Mouse (Mus musculus): ENCODE measurements at regions not wholly inside any gene's neighbourhood (a gene's known extent, or its start where the extent isn't known, plus 50 kb on each side); places are given as distances from the start of the nearest gene placed in this dataset.

- no peak for DNase-seq
Observed at GRCm38 (mm10) chr2:79136619-79137458, 118.4 kb upstream of the Itga4 start.

DNA sequence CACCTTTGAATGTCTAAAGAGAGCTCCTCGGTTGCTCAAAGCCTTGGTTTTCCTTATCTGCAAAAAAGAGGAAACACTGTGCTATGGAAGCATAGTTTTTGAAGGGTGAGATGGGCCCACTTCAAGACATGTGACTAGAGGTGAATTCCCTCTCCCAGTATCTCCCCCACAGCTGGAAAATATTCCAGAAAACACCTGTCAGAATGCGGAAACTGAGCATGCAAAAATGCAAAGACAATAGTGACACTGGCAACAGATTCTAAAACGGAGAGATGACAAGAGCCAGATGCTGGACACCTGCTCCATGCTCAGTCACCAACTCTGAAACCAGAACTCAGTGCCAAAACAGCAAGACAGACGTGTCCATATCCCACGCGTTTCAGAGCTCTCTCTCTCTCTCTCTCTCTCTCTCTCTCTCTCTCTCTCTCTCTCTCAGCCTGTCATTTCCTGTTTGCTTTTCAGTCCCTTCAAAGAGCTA, 117.5 kb upstream of the Itga4 start:
- DNase-seq: no peak

- no peak for DNase-seq
Observed at GRCm38 (mm10) chr2:79138368-79139109, 116.7 kb upstream of the Itga4 start.

- DNase-seq: no peak
Observed at GRCm38 (mm10) chr2:79141961-79142360, 113.3 kb upstream of the Itga4 start.

DNA sequence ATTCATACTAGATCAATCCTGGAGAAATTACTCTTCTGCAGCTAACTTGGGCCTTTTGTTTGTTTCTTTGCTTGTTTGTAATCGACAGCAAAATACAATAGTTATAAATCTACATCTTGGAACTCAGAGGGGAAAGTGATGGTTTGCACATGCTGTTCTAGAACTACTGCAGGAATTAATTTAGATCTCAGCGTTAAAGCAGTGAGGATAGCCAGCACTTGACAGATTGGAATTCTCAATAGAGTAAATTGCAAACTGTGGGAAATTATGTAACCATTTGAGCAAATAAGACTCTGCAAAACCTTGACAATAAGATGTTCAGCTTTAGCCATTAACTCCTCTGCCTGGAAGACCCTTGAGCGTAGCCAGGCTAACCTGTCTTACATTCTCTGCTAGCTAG, 112.0 kb upstream of the Itga4 start:
- DNase-seq: no peak

DNA sequence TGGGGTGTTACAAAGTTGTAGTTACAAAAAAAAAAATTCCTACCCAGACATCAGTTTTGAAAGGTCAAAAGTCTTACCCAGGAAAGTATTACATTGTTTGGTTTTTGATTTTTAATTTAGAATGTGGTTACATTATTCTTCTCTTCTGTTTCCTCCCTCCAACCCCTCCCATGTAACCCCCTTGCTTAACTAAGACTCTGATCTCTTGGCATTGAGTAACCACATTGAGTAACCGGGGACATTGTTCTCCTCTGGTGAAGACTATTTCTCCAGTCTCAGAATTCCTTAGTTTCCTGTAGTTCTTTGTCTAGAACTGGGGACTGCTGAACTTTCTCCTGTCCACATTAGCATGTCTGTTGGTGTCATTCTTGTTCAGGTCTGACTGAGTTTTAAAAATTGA, 109.3 kb upstream of the Itga4 start:
- DNase-seq: no peak

GRCm38 (mm10) chr2:79146563-79146962, 108.7 kb upstream of the Itga4 start:
- no peak for DNase-seq

DNA sequence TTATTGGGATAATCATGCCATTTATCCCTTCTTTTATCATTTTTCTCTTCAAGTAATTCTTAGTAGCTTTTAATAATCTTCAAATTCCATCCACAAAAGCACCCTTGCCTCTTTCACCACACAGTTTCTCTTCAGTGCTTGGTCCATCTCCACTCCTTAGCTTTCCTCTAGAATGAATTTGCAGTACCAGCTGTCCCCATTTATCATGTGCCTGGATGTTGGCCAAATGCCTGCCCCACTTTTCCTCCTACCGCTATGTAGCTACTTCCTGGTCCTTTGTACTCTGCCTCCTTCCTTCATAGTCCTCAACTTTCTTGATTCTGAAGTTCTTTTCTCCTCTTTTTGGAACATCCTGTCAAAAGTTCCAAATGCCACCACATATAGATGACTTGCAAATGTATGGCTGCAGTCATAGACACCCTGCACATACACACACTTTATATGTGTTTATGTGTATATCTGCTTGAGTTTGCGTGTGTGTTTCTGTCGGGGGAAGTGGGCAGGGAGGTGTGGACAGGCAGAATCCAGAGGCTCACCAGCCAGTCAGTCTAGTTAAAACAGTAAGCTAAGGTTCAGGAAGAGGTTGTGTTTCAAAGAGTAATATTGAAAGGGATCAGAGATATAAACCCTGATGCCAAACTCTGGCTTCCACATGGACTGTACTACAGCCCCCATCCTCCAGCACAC, 106.1 kb upstream of the Itga4 start:
- DNase-seq: peak; percentile 14

- DNase-seq: no peak
Observed at GRCm38 (mm10) chr2:79151610-79152009, 103.6 kb upstream of the Itga4 start.

DNA sequence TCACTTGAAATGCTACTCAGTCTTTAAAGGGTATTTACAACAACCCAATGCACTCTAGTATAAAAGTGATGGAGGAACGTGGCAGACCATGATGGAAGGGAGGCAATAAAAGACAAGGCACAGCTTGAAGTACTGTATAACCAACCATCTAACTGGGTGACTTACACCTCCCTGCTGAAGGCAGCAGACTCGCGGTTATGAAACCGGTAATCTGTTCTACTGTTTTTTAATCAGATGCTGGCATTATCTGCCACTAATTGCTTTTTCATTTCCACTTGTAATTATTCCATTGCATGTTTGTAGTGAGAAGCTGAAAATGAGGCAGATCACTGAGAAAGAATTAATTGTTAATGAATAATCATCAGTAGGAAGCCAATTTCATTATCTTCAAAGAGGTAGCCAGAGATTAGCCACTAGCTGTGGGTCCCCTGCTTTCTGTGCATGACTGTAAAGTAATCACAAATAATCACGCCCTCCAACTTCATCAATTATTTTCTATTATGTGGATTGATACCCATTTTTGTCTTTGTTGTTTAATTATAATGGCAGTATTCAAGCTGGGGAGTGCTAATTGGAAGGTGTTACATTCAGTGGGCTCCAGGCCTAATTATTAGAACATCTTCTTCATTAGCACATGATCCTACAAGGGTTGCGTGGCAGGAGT, 103.1 kb upstream of the Itga4 start:
- no peak for DNase-seq

DNA sequence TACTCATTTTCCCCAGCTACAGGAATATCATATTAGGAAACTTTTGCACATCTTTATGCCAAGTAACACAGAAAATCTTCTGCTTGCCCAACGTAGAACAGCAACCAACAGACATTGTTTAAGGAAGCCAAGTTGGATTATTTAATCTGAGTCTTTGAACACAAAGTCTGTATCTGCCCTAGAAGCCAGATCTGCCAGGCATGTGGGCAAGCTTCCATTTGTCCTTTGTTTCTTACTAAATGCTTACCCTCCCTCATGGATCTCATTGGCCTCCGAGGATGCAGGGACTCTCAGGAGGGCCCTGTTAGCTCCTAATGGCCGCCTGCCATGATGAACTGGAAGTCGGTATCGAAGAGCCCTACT, 102.5 kb upstream of the Itga4 start:
- DNase-seq: no peak

- DNase-seq: no peak
Observed at GRCm38 (mm10) chr2:79153070-79153469, 102.2 kb upstream of the Itga4 start.

DNA sequence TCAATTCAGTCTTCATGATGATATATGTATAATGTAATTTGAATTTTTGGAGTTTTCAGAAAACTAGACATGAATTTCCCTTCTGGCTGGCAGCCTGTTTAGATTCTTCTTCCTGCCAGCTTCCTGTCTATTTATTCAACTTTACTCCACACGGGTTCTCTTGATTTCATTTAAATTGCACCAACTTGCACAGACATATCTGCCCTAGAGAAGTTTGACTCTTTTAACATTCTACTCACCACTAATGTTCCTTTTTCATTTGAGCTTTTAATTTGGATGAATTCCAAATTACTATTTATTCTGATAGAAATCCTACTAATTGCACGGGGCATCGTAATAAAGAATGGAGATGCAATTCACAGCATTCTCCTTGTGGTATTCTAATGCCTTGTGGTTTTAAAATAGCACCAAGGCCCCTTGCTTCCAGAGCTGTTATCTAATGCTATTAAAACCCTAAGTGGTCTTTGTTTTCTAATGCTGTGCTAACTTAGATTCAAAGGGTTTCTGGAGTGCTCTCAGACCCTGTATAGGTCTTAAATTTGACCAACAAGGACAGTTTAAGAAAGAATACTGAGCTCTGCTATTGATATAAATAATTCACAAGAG, 96.7 kb upstream of the Itga4 start:
- DNase-seq: no peak

DNA sequence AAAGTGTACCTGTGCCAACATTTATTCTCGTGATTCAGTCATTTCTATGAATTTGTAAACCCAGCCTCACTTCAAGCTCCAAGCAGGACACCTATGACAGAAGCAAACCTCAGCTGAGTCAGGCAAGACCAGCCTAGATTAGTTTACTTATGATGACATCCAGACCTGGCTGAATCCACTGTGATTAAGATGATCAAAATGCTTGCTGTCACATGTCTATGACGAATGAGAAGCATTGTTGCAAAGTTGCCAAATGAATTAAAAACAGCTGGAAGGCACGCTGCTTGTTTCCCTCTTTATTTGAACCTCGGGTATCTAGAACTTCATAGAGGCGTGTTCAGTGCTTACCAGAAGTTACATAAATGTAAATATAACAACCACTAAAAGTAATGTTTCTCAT, 95.9 kb upstream of the Itga4 start:
- DNase-seq: no peak

- no peak for DNase-seq
Observed at GRCm38 (mm10) chr2:79172967-79173919, 82.0 kb upstream of the Itga4 start.

DNA sequence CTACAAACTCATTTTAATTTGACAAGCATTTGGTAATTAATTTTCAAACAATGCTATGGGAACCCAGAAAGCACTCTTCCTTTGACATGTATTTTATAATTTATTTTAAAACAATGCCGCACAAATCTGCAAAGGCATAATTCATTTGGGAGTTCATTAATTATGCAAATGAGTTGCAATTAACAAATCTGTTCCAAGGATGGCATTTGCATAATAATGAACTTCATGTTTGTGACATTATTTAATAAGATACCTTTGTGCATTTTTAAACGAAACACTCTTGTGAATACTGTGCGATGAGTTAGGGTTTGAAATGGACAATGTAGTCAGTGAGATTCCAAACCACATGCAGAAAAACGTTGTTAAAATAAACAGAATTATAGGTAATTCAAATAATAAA, 80.9 kb upstream of the Itga4 start:
- no peak for DNase-seq

DNA sequence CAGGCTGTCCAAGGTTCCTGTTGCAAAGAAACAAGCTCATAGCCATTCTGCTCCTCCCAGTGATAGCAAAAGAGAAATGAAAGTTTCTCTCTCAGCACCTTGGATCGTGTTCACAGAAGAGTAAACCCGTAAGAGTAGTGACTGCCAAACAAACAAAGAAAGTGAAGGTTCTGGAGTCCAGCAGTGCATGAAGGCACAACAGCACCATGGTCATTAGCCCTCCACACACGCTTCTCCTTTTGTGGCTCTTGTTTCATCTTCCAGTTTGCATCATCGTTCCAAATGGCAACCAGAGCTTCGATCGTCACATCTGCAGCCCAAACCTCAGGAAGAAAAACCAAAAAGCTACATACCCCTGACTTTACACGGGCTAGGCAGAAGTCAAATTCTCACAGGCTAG, 74.4 kb upstream of the Itga4 start:
- no peak for DNase-seq

GRCm38 (mm10) chr2:79183034-79183630, 72.1 kb upstream of the Itga4 start:
- DNase-seq: no peak

- DNase-seq: no peak
Observed at GRCm38 (mm10) chr2:79185234-79186101, 69.8 kb upstream of the Itga4 start.

DNA sequence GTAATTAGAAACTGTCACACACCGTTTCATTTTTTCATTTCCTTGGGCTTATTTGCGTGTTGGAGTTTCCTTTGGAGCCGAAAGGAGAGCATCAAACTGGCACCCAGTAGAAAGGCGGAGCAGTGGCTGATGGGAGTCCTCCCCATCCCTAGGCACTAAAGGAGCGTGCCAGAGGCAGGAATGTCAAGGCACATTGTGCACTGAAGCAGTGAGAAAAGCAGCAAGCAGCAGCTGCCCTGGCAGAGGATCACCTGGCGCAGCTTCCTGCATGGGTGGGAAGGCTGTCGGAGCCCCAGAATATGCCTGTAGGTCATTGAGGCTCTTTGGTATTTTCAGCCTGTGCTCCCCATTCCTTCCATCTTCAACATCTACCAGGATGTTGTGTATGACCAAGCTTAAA, 68.3 kb upstream of the Itga4 start:
- no peak for DNase-seq
